Mouse (Mus musculus): ENCODE results near the gene Gm15093.
"Not testable (repeated sequence)": the region's sequence is repeated elsewhere in the genome, so short reads cannot be mapped to it uniquely, and the experiment has no call there.

Gm15093 gene

DNA sequence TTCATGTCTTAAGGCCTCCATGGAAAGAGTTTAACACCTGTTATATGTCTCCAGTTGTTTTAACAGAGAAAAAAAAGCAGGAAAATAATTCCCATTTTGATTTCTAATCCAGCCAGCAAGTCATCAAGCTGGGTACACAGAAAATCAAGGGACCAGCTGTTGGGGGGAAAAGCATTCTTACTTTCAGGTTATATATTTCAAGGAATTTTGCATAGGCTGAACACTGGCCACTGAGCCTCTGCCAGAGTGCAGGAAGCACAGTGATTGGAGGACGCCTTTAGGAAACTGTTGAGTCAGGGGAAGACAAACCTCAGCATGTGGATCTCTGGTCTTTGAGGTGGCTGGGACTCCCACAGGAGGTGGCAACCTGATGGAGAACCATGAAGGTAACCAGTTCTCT is at the start of gene Gm15093:
Gene Gm15093, plus strand, starts transcription at position 301 of the 400 bp plus-strand sequence.
- in situ Hi-C loops (cut with MboI; ENCODE audit: unreplicated experiment in 2 of 2) = not testable (repeated sequence)

All from v-Abl transformed pro-B cells (cell line).